Mouse (Mus musculus): ENCODE results near the gene Ly6g5c. TPM values are rescaled to one million over a fixed set of nuclear protein-coding genes. Genes with fewer than 3 reads are reported as not detected.

Ly6g5c gene
- total RNA-seq, 2 experiments from 2014 or later: not detected

DNA sequence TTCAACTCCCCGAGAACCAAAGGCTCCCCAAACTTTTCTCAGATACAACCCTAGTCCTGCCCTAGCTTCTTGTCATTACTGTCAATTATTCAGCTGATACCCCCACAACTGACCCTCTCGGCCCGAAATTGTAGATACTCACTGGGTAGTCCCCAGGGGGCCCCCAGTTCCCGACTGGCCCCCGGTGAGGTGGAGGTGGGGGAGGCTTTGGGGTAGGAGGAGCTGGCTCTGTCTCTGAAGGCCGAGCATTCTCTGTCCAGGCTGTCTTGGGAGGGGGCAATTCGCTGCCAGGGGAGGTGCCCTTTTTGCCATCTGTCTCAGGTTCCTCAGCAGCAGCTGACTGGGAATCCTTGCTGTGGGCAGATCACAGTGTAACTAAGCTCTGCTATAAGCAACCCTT, 51.6 kb downstream of the Ly6g5c start:
- no peak for DNase-seq (ENCODE audit: low spot score in 2 of 2)
- intact Hi-C loops (cut with DNase I): no loop called here

DNA sequence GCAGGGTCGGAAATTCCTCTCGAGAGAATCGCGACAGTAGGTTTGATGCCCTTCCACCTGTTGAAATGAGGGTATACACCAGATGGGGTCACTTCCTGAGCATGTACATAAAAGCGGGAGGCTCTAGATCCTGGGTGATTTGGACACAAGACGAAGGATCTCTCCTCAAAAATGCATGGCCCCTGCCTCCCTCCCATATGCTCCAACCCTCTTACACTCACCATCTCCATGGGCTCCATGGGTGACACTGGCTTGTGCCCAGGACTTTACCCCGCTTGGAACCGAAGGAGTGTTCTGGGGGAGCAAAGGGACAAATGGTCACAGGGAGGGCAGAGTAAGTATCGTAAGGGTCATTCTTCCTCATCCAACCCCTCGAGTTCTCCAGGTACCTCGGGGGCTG, 53.3 kb downstream of the Ly6g5c start:
- intact Hi-C loops (cut with DNase I): no loop called here
- DNase-seq (ENCODE audit: low spot score in 2 of 2): no peak

Other genes with a start within 250 kb of the Ly6g5c start
- gene Cfb, start 245.8 kb upstream of the Ly6g5c start, total RNA-seq (2021): under 1 TPM in 1 of 2 experiments, not detected in 1; 0.63 TPM
- 1 to 10 TPM; 6.5 to 8.6 TPM for gene Zbtb12, start 228.8 kb upstream of the Ly6g5c start, total RNA-seq (2021)
- gene Gm20547, start 226.2 kb upstream of the Ly6g5c start, total RNA-seq (2021): not detected
- 1 to 10 TPM; 2.4 to 2.5 TPM for gene C2, start 210.0 kb upstream of the Ly6g5c start, total RNA-seq (2021)
- gene Ehmt2, start 209.8 kb upstream of the Ly6g5c start, total RNA-seq (2021): 100 to 1,000 TPM; 162 to 194 TPM
- gene Slc44a4, start 193.8 kb upstream of the Ly6g5c start, total RNA-seq (2021): under 1 TPM; 0.23 to 0.69 TPM
- 10 to 100 TPM; 43.8 to 47.2 TPM for gene Neu1, start 177.0 kb upstream of the Ly6g5c start, total RNA-seq (2021)
- 10 to 100 TPM; 12.9 to 23.4 TPM for gene Hspa1b, start 149.0 kb upstream of the Ly6g5c start, total RNA-seq (2021)
- gene Gm20481, start 138.4 kb upstream of the Ly6g5c start, total RNA-seq (2021): not detected
- 10 to 100 TPM; 11.9 to 13.7 TPM for gene Hspa1a, start 136.1 kb upstream of the Ly6g5c start, total RNA-seq (2021)
- gene Hspa1l, start 135.6 kb upstream of the Ly6g5c start, total RNA-seq (2021): under 1 TPM in 1 of 2 experiments, not detected in 1; 0.32 TPM
- gene Lsm2, start 126.4 kb upstream of the Ly6g5c start, total RNA-seq (2021): 10 to 100 TPM; 19.4 to 19.8 TPM
- 10 to 100 TPM; 38.2 to 47.2 TPM for gene Vars, start 107.3 kb upstream of the Ly6g5c start, total RNA-seq (2021)
- gene Vwa7, start 91.7 kb upstream of the Ly6g5c start, total RNA-seq (2021): under 1 TPM; 0.48 to 0.57 TPM
- gene Sapcd1, start 80.3 kb upstream of the Ly6g5c start, total RNA-seq (2021): under 1 TPM in 1 of 2 experiments, not detected in 1; 0.79 TPM
- under 1 TPM in 1 of 2 experiments, not detected in 1; 0.66 TPM for gene Msh5, start 61.5 kb upstream of the Ly6g5c start, total RNA-seq (2021)
- gene Clic1, start 58.3 kb upstream of the Ly6g5c start, total RNA-seq (2021): 1 to 10 TPM; 8.4 to 8.5 TPM
- gene Ddah2, start 49.2 kb upstream of the Ly6g5c start, total RNA-seq (2021): 10 to 100 TPM; 13.9 to 14.0 TPM
- gene Ly6g6c, start 42.9 kb upstream of the Ly6g5c start, total RNA-seq (2021): not detected
- not detected for gene Mpig6b, start 42.1 kb upstream of the Ly6g5c start, total RNA-seq (2021)
- gene Ly6g6e, start 31.4 kb upstream of the Ly6g5c start, total RNA-seq (2021): 1 to 10 TPM; 3.8 to 3.9 TPM
- gene Ly6g6d, start 30.2 kb upstream of the Ly6g5c start, total RNA-seq (2021): 1 to 10 TPM in 1 of 2 experiments, under 1 TPM in 1; 0.63 to 1.5 TPM
- gene Ly6g6f, start 22.7 kb upstream of the Ly6g5c start, total RNA-seq (2021): not detected
- 100 to 1,000 TPM; 115 to 117 TPM for gene Abhd16a, start 19.0 kb upstream of the Ly6g5c start, total RNA-seq (2021)
- under 1 TPM in 1 of 2 experiments, not detected in 1; 0.45 TPM for gene Ly6g5b, start 7.1 kb downstream of the Ly6g5c start, total RNA-seq (2021)
- 10 to 100 TPM; 15.5 to 19.0 TPM for gene Gpank1, start 13.2 kb downstream of the Ly6g5c start, total RNA-seq (2021)
- 100 to 1,000 TPM; 174 to 177 TPM for gene Csnk2b, start 13.8 kb downstream of the Ly6g5c start, total RNA-seq (2021)
- gene D17H6S53E, start 18.1 kb downstream of the Ly6g5c start, total RNA-seq (2021): 10 to 100 TPM; 26.7 to 31.0 TPM
- not detected for gene Apom, start 23.8 kb downstream of the Ly6g5c start, total RNA-seq (2021)
- gene Bag6, start 26.9 kb downstream of the Ly6g5c start, total RNA-seq (2021): 100 to 1,000 TPM; 302 to 324 TPM
- gene Prrc2a, start 56.6 kb downstream of the Ly6g5c start, total RNA-seq (2021): 100 to 1,000 TPM; 261 to 307 TPM
- 10 to 100 TPM in 1 of 2 experiments, 1 to 10 TPM in 1; 9.1 to 13.0 TPM for gene Aif1, start 67.8 kb downstream of the Ly6g5c start, total RNA-seq (2021)
- gene Lst1, start 80.2 kb downstream of the Ly6g5c start, total RNA-seq (2021): 1 to 10 TPM; 8.6 to 9.9 TPM
- gene Ltb, start 86.2 kb downstream of the Ly6g5c start, total RNA-seq (2021): 1 to 10 TPM; 1.1 to 1.3 TPM
- under 1 TPM in 1 of 2 experiments, not detected in 1; 0.25 TPM for gene Tnf, start 93.7 kb downstream of the Ly6g5c start, total RNA-seq (2021)
- 1 to 10 TPM in 1 of 2 experiments, under 1 TPM in 1; 0.44 to 1.1 TPM for gene Lta, start 97.1 kb downstream of the Ly6g5c start, total RNA-seq (2021)
- not detected for gene Gm16181, start 112.6 kb downstream of the Ly6g5c start, total RNA-seq (2021)
- gene Atp6v1g2, start 125.4 kb downstream of the Ly6g5c start, total RNA-seq (2021): 100 to 1,000 TPM; 514 to 593 TPM
- gene Nfkbil1, start 127.5 kb downstream of the Ly6g5c start, total RNA-seq (2021): 10 to 100 TPM; 15.5 to 16.6 TPM
- gene Ddx39b, start 133.5 kb downstream of the Ly6g5c start, total RNA-seq (2021): 100 to 1,000 TPM; 189 to 214 TPM
- gene H2-D1, start 154.5 kb downstream of the Ly6g5c start, total RNA-seq (2021): 10 to 100 TPM; 19.6 to 23.3 TPM
- under 1 TPM; 0.39 to 0.74 TPM for gene H2-Q1, start 212.1 kb downstream of the Ly6g5c start, total RNA-seq (2021)
- gene H2-Q2, start 234.0 kb downstream of the Ly6g5c start, total RNA-seq (2021): under 1 TPM in 1 of 2 experiments, not detected in 1; 0.43 TPM